Mouse (Mus musculus) yolk sac, embryonic 10.5 days (tissue): ENCODE measurements around the gene Zbtb46.

Experiments used
- DNase-seq: peaks from one replicate; pipeline ENCODE4 v3.0.0-alpha.2; 2017; ENCODE audit warnings: low spot score

Gene Zbtb46

GRCm38 (mm10) chr2:181463008-181463738, 3.9 kb upstream of the Zbtb46 start:
- peak; percentile 24 for DNase-seq

- no peak for DNase-seq
These were observed 3.4 kb upstream of the Zbtb46 start for GRCm38 (mm10) chr2:181462604-181463003.

DNA sequence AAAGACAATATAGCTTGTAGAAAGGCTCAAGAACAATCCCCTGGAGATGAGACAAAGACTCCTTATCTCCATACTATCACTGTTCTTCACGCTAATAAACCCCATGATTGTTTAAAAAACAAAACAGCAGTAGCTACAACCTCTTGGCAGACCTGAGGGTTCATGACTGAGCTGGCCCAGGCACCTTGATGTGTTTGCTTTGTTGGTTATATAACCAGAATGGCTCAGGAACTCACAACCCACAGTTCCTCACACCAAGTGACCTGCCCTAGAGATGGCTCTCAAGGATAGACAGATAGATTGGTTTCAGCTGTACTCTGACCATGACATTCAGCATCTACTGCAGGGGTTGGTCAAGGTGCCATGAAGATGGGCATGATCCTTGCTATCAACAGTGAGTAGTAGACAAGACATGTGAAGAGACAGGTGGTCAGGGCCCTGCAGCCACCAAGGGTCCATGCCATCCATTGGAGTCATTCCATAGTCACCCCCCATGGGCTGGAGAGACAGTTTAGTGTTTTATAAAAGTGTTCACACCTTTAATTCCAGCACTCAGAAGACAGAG, 2.4 kb upstream of the Zbtb46 start:
- DNase-seq, result no peak

GRCm38 (mm10) chr2:181459673-181460621, 721 bp upstream of the Zbtb46 start:
- DNase-seq, result peak; percentile 81

- peak; percentile 41 for DNase-seq
These were observed 644 bp downstream of the Zbtb46 start for GRCm38 (mm10) chr2:181458411-181459152.

DNA sequence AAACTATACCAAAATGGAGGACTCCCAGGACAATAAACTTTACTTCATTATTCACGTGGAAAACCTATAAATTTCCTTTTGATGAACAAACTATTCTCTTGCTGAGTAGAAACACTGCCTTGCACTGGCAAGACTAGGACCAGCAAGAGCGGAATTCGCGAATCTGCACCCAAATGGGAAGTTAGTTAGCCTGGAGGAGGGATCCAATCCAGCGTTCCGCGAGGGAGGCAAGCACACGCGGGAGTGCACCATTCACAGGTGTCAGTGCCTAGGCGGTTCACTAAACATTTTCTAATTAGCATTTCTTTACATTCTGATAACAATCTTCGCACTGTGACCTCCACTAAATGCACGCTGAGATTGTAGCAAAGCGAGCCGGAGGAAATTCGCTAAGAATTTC, 1.4 kb downstream of the Zbtb46 start:
- DNase-seq, result no peak

DNA sequence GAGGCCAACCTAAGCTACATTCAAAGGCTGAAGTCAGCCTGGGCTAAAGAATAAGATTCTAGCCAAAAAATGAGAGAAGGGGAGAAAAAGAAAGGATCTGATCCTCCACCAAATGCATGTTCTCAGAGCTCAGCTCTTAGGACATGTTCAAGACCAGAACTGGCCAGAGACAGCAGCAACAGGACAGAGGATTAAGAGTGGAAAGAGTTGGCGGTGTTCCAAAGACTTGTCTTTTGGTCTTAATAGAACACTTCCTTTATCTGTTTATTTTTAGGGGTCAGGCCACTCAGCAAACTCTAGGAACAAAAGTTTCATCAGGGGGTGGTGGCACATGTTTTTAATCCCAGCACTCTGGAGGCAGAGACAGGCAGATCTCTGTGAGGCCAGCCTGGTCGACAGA, 3.3 kb downstream of the Zbtb46 start:
- DNase-seq, result no peak

- no peak for DNase-seq
These were observed 6.0 kb downstream of the Zbtb46 start for GRCm38 (mm10) chr2:181453274-181453673.

DNA sequence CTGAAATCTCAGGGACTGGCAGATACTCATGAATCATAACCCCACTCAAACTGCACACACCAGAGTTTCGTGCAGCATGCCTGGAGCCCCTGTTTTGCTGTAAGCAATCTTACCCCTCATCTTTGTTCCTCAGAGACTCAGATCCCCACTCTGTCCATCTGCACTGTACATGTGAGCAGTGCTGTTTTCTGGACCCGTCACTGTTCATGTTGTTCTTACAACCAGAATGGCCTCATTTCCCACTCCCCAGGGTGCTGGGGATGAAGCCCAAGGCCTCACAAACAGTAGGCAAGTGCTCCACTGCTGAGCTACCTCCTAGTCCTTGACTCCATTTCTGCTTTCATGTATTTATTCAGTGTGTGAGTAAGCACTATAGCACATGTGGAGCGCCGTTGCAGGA, 7.0 kb downstream of the Zbtb46 start:
- DNase-seq, result no peak

DNA sequence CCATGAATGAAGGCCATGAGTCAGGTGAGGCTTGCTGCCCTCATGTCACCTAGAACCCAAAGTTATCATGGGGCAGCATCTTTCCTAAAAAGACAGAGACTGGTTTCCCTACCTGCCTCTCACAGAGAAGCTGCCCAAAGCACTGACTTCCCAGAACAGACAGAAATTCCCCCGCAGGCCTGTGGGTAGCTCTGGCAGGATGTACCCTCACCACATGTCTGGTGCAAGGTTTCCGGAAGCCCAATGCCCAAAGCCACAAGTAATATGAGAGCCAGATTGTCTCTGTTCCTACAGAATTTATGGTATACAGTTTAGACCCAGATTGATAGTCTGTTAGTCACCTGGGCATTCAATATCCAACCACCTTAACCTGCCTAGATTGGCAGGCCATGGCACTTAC, 16.2 kb downstream of the Zbtb46 start:
- DNase-seq, result no peak

DNA sequence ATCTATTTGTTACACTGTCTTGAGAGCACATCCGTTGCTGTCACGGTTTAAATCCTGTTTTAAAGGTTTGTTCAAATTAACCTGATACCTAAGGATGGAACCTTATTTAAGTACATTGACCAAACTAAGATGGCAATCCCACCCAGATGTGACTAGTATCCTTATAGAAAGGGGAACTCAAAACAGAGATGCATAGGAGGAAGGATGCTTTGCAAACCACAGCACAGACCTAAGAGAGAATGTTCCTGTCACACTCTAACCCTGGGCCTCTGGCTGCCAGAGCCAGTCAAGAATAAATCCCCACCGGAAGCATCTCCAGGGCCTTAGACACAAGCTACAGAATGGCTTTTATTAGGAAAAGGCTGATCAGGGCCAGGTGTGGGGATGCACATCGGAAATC, 21.1 kb downstream of the Zbtb46 start:
- no peak for DNase-seq

DNA sequence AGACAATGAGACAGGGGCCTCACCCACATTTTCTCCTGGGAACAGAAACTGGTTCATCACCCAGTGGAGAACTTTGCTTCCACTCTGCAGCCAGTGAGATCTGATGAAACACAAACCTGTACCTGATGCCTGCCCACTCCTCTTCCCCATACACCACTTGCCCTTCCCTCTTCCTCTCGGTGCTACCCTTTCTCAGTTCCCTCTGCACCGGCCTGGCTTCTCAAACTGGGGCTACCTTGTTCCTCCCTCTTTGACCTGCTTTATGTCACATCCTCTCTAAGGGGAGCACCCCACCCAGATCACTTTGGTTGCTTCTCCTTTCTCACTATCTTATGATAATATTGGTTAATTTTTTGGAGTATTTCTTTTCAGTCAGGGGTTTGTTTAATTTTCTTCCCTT, 23.0 kb downstream of the Zbtb46 start:
- DNase-seq, result no peak

GRCm38 (mm10) chr2:181423834-181424233, 35.4 kb downstream of the Zbtb46 start:
- DNase-seq, result no peak

DNA sequence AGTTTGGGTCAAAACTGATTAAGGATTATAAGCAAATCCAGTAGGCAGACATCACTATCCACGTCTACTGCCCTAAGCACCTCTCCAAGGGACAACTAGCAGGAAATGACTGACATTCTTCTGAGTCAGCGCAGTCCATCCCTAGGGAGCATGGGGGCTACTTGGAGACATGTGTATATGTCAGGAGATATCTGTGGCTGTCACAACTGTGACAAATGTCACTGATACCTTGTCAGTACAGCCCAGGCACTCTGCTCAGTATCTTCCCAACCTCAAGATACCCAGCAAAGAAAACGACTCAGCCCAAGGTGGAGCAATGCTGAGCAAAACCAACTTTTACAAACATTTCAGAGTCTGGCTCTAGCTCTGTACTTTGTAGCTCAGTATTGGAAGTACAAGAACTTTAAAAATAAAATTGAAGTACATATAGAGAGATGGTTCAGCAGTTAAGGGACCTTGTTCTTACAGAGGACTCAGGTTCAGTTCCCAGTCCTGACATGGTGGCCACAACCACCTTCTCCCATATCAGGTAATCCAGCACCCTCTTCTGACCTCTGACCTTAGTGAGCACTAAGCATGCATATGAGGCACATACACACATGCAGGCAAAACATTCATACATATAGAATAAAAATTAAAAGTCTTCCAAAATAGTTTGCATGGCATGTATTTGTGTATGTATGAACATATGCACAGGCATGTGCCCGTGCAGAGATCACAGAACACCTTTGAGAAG, 38.2 kb downstream of the Zbtb46 start:
- DNase-seq, result peak; percentile 3

- no peak for DNase-seq
These were observed 38.8 kb downstream of the Zbtb46 start for GRCm38 (mm10) chr2:181420426-181420825.

GRCm38 (mm10) chr2:181419359-181419758, 39.9 kb downstream of the Zbtb46 start:
- DNase-seq, result no peak

- no peak for DNase-seq
These were observed 43.3 kb downstream of the Zbtb46 start for GRCm38 (mm10) chr2:181415945-181416344.

GRCm38 (mm10) chr2:181413141-181413540, 46.1 kb downstream of the Zbtb46 start:
- DNase-seq, result no peak

DNA sequence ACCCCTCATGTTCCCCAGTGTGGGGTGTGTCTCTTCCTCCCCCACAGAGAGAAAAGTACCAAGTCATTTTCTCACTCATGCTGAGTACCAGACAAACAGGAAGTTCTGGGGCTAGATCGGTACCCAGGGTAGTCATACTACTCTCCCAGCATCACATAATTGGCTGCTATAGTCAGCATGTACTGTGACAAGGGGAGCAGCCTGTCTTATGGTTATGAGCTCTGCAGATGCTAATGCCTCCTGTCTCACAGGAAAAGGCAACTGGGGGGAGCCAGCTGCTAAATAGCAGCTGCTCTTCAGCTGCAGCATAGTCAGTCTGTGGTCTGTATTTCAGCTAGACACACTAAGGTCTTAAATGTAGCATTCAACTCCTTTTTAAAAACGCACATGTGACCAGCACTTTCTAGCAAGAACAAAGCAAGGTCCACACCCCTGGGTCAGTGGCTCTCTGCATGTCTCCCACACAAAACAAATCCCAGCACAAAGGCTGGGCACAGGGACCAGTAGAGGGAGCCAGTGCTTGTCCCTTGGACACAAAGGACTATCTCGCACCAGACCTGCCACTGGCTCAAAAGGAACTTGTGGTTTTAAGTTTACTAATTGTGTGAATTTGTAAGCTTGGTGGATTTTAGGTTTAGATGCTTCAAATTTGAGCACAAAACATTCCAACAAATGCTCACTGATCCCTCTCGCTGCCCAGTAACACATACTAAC, 48.3 kb downstream of the Zbtb46 start:
- DNase-seq, result peak; percentile 45

- no peak for DNase-seq
These were observed 49.6 kb downstream of the Zbtb46 start for GRCm38 (mm10) chr2:181409643-181410042.

- DNase-seq, result no peak
These were observed 55.5 kb downstream of the Zbtb46 start for GRCm38 (mm10) chr2:181403722-181404121.
